In genomic region chr15:79107966-79108365, GRCm38 (mm10) we compare ENCODE assay signal across 8 mouse cellular contexts. TPM values are rescaled to one million over a fixed set of nuclear protein-coding genes. Genes with fewer than 3 reads are reported as not detected.
DNase-seq lines count a peak whose midpoint lies in the region; ATAC-seq and TF ChIP-seq lines count a peak whose summit lies in the region.

No protein-coding gene starts in this region.

- no peak for TF ChIP-seq POLR2A in testis, adult 2 months (IDR thresholded peaks at IDR 0.05; ENCODE audit: control insufficient read depth, low read depth, low read length)

- DNase-seq in adrenal gland, postnatal 36 days: peak; percentile 55 to 57
- DNase-seq in adrenal gland, adult 8-10 months: no peak
- no peak for DNase-seq in testis, postnatal 10 days (ENCODE audit: low spot score)
- DNase-seq in stomach, postnatal 0 days (ENCODE audit: low spot score): peak; percentile 49
- no peak for DNase-seq in urinary bladder, postnatal 36 days (ENCODE audit: low spot score in 2 of 2)

- no peak for TF ChIP-seq EP300 in stomach, postnatal 0 days (optimal IDR thresholded peaks at IDR 0.05)

- peak overlapping the region; percentile 67 for H3K27ac ChIP-seq in testis, adult 2 months (ENCODE audit: control insufficient read depth, insufficient read depth, low read depth, low read length)
- peak overlapping the region; percentile 87 for H3K27ac ChIP-seq in limb, embryonic 13.5 days
- peak overlapping the region; percentile 98 for H3K27ac ChIP-seq in stomach, postnatal 0 days (replicated peaks)

- TF ChIP-seq CTCF in testis, adult 2 months (IDR thresholded peaks at IDR 0.05; ENCODE audit: control insufficient read depth, insufficient read depth, insufficient replicate concordance, low read depth, low read length): no peak
- no peak for TF ChIP-seq CTCF in stomach, postnatal 0 days (IDR thresholded peaks at IDR 0.05; ENCODE audit: low read depth)

- 16% methylated on average over 7 of the region's 7 CpGs for WGBS in limb, embryonic 13.5 days
- 10% methylated on average over 7 of the region's 7 CpGs for WGBS in stomach, postnatal 0 days

- H3K9me3 ChIP-seq in limb, embryonic 13.5 days: no peaks in the 10 kb centered on the region
- H3K9me3 ChIP-seq in stomach, postnatal 0 days (ENCODE audit: control insufficient read depth, low read length): no peaks in the 10 kb centered on the region

- no peaks in the 10 kb centered on the region for H3K36me3 ChIP-seq in testis, adult 2 months (ENCODE audit: control insufficient read depth, insufficient read depth, low read length)
- H3K36me3 ChIP-seq in limb, embryonic 13.5 days: peaks cover 4% of the 10 kb centered on the region
- peaks cover 3% of the 10 kb centered on the region; the same call in 1 of the 2 replicates for H3K36me3 ChIP-seq in stomach, postnatal 0 days (ENCODE audit: control insufficient read depth, insufficient read depth, low read length)

- H3K4me3 ChIP-seq in testis, adult 2 months (ENCODE audit: control insufficient read depth, low read depth, low read length): no peak overlapping the region; the same call in 1 of the 2 replicates
- H3K4me3 ChIP-seq in limb, embryonic 13.5 days: peak overlapping the region; percentile 95
- peak overlapping the region; percentile 87 for H3K4me3 ChIP-seq in stomach, postnatal 0 days (ENCODE audit: low read depth, low read length)

- peaks cover 22% of the 10 kb centered on the region for H3K4me1 ChIP-seq in testis, adult 2 months (ENCODE audit: control insufficient read depth, insufficient read depth, low read length)
- peaks cover 36% of the 10 kb centered on the region for H3K4me1 ChIP-seq in limb, embryonic 13.5 days
- peaks cover 5% of the 10 kb centered on the region for H3K4me1 ChIP-seq in stomach, postnatal 0 days (replicated peaks; ENCODE audit: control insufficient read depth, insufficient read depth)

- H3K9ac ChIP-seq in limb, embryonic 13.5 days: peak overlapping the region; percentile 91
- peak overlapping the region; percentile 94 for H3K9ac ChIP-seq in stomach, postnatal 0 days (ENCODE audit: low read length)

- H3K4me2 ChIP-seq in limb, embryonic 13.5 days (replicated peaks): peak overlapping the region; percentile 97
- peak overlapping the region; percentile 91 for H3K4me2 ChIP-seq in stomach, postnatal 0 days (replicated peaks; ENCODE audit: low read depth)

- H3K27me3 ChIP-seq in testis, adult 2 months (ENCODE audit: control insufficient read depth, insufficient read depth, low read length): no peaks in the 10 kb centered on the region
- no peaks in the 10 kb centered on the region for H3K27me3 ChIP-seq in limb, embryonic 13.5 days
- H3K27me3 ChIP-seq in stomach, postnatal 0 days (ENCODE audit: control insufficient read depth, insufficient read depth, low read length): no peaks in the 10 kb centered on the region

- ATAC-seq in limb, embryonic 13.5 days (ENCODE audit: low FRiP score, low read depth): no peak
- peak; percentile 42; the same call in 1 of the 2 replicates for ATAC-seq in stomach, postnatal 0 days (ENCODE audit: low FRiP score, low TSS enrichment)
- ATAC-seq in monocyte, adult 5-6 weeks (replicated peaks; ENCODE audit: insufficient number of reproducible peaks, low FRiP score, low TSS enrichment, poor library complexity, severe bottlenecking): no peak

RNA-seq across cellular contexts. Expression of gene Micall1, which starts 0.7 kb away (rescaled TPM):
- 10 to 100 TPM; 41.3 to 51.4 TPM for total RNA-seq in adrenal gland, postnatal 36 days (2021)
- total RNA-seq in adrenal gland, adult 8-10 months (2022): 10 to 100 TPM; 40.6 to 88.2 (median 55.8) TPM
- polyA plus RNA-seq in testis, adult 2 months (2012; rRNA removed): 75.8 and 85.0 TPM in 2 replicates
- 8.9 and 10.6 TPM in 2 replicates for polyA plus RNA-seq in limb, embryonic 13.5 days (2015; fragmentation: Nextera tagmentation; extraction: Ambion mirVana)
- 7.0 and 7.8 TPM in 2 replicates for polyA plus RNA-seq in stomach, postnatal 0 days (2015; fragmentation: Nextera tagmentation; extraction: Ambion mirVana)
- 12.9 to 26.3 TPM (median 16.2 TPM) in 3 replicates for total RNA-seq in monocyte, adult 5-6 weeks (2017)

RNA-seq across cellular contexts. Expression of gene Polr2f, which starts 32.8 kb away (rescaled TPM):
- 100 to 1,000 TPM; 137 to 143 TPM for total RNA-seq in adrenal gland, postnatal 36 days (2021)
- 100 to 1,000 TPM; 120 to 161 (median 139) TPM for total RNA-seq in adrenal gland, adult 8-10 months (2022)
- polyA plus RNA-seq in testis, adult 2 months (2012; rRNA removed): 41.1 and 42.2 TPM in 2 replicates
- polyA plus RNA-seq in limb, embryonic 13.5 days (2015; fragmentation: Nextera tagmentation; extraction: Ambion mirVana): 293 and 294 TPM in 2 replicates
- polyA plus RNA-seq in stomach, postnatal 0 days (2015; fragmentation: Nextera tagmentation; extraction: Ambion mirVana): 308 and 320 TPM in 2 replicates
- total RNA-seq in monocyte, adult 5-6 weeks (2017): 26.5 to 98.4 TPM (median 53.0 TPM) in 3 replicates

RNA-seq across cellular contexts. Expression of gene Eif3l, which starts 33.0 kb away (rescaled TPM):
- 100 to 1,000 TPM; 140 to 156 TPM for total RNA-seq in adrenal gland, postnatal 36 days (2021)
- 100 to 1,000 TPM; 136 to 157 (median 140) TPM for total RNA-seq in adrenal gland, adult 8-10 months (2022)
- 110 and 117 TPM in 2 replicates for polyA plus RNA-seq in testis, adult 2 months (2012; rRNA removed)
- polyA plus RNA-seq in limb, embryonic 13.5 days (2015; fragmentation: Nextera tagmentation; extraction: Ambion mirVana): 221 and 229 TPM in 2 replicates
- 132 and 135 TPM in 2 replicates for polyA plus RNA-seq in stomach, postnatal 0 days (2015; fragmentation: Nextera tagmentation; extraction: Ambion mirVana)
- 102 to 117 TPM (median 113 TPM) in 3 replicates for total RNA-seq in monocyte, adult 5-6 weeks (2017)

RNA-seq across cellular contexts. Expression of gene 1700088E04Rik, which starts 33.1 kb away (rescaled TPM):
- 1 to 10 TPM; 5.5 to 7.3 TPM for total RNA-seq in adrenal gland, postnatal 36 days (2021)
- 10 to 100 TPM in 2 of 4 experiments, 1 to 10 TPM in 2; 7.0 to 14.8 (median 10.2) TPM for total RNA-seq in adrenal gland, adult 8-10 months (2022)
- polyA plus RNA-seq in testis, adult 2 months (2012; rRNA removed): 115 and 133 TPM in 2 replicates
- polyA plus RNA-seq in limb, embryonic 13.5 days (2015; fragmentation: Nextera tagmentation; extraction: Ambion mirVana): 5.6 and 7.5 TPM in 2 replicates
- 6.4 and 7.9 TPM in 2 replicates for polyA plus RNA-seq in stomach, postnatal 0 days (2015; fragmentation: Nextera tagmentation; extraction: Ambion mirVana)
- total RNA-seq in monocyte, adult 5-6 weeks (2017): not detected in 3 replicates

RNA-seq across cellular contexts. Expression of gene Ankrd54, which starts 45.3 kb away (rescaled TPM):
- 10 to 100 TPM; 18.9 to 27.0 TPM for total RNA-seq in adrenal gland, postnatal 36 days (2021)
- 10 to 100 TPM; 24.6 to 34.9 (median 28.2) TPM for total RNA-seq in adrenal gland, adult 8-10 months (2022)
- 292 and 336 TPM in 2 replicates for polyA plus RNA-seq in testis, adult 2 months (2012; rRNA removed)
- polyA plus RNA-seq in limb, embryonic 13.5 days (2015; fragmentation: Nextera tagmentation; extraction: Ambion mirVana): 51.9 and 52.8 TPM in 2 replicates
- 27.1 and 28.0 TPM in 2 replicates for polyA plus RNA-seq in stomach, postnatal 0 days (2015; fragmentation: Nextera tagmentation; extraction: Ambion mirVana)
- total RNA-seq in monocyte, adult 5-6 weeks (2017): 8.1 to 17.1 TPM (median 13.3 TPM) in 3 replicates

Comparison
In these comparisons a context has a peak if more than half of its experiments do, and no peak if none do; other contexts are left out.
1. DNase-seq: peak in adrenal gland, postnatal 36 days (2 of 2) and stomach, postnatal 0 days (single experiment); none in adrenal gland, adult 8-10 months (single experiment), testis, postnatal 10 days (single experiment) and urinary bladder, postnatal 36 days (0 of 2).
2. Peak in every context shown above with its lines, with median percentiles within 50 percentile points of each other: H3K27ac ChIP-seq.